Mouse (Mus musculus): ENCODE results near the gene Kcnk6. TPM values are rescaled to one million over a fixed set of nuclear protein-coding genes. Genes with fewer than 3 reads are reported as not detected.
A peak's percentile ranks its signal among the peaks of the same experiment; 100 is the strongest.

Kcnk6 gene
- total and polyA plus RNA-seq, 3 experiments = 1.4 to 5.2 TPM; not detected in 1

- TF ChIP-seq MYB (IDR thresholded peaks at IDR 0.05; ENCODE audit: low read depth, low read length) (no peak), SMC3 (IDR thresholded peaks at IDR 0.05; ENCODE audit: low read depth, low read length) (no peak), USF2 (IDR thresholded peaks at IDR 0.05; ENCODE audit: borderline replicate concordance in 1 of 2, insufficient read depth in 1 of 2, low read depth in 1 of 2, low read length in 2 of 2) (no peak), POLR2A (IDR thresholded peaks at IDR 0.05; ENCODE audit: control insufficient read depth in 1 of 2, insufficient read depth in 1 of 2, low read depth in 1 of 2, low read length in 2 of 2, poor library complexity in 1 of 2) (no peak), ZC3H11A (IDR thresholded peaks at IDR 0.05; ENCODE audit: low read depth, low read length) (no peak), KAT2A (conservative IDR thresholded peaks at IDR 0.05; ENCODE audit: low read depth, low read length) (no peak)
- Histone ChIP-seq H3K4me3 (ENCODE audit: control insufficient read depth in 1 of 2, insufficient read depth in 1 of 2, low read depth in 2 of 2, low read length in 2 of 2) (no peak overlapping the region), H3K9me3 (replicated peaks; ENCODE audit: insufficient read depth, low read length) (no peaks in the 10 kb centered on the region), H3K79me2 (ENCODE audit: control insufficient read depth, insufficient read depth, low read length, poor library complexity) (no peaks in the 10 kb centered on the region), H3K4me1 (ENCODE audit: control insufficient read depth in 1 of 2, insufficient read depth in 2 of 2, low read length in 2 of 2) (no peaks in the 10 kb centered on the region), H3K9ac (ENCODE audit: control insufficient read depth, low read depth, low read length, poor library complexity, severe bottlenecking) (no peak overlapping the region), H3K36me3 (ENCODE audit: control insufficient read depth in 1 of 2, insufficient read depth in 2 of 2, low read length in 2 of 2) (no peaks in the 10 kb centered on the region), H3K27me3 (ENCODE audit: control insufficient read depth in 1 of 2, insufficient read depth in 2 of 2, low read length in 2 of 2) (no peaks in the 10 kb centered on the region), H3K27ac (ENCODE audit: control insufficient read depth, low read depth, low read length) (no peak overlapping the region)
- no peak for DNase-seq (ENCODE audit: low read depth, low spot score)
Measured at GRCm38 (mm10) chr7:29247706-29248105, 15.4 kb upstream of the Kcnk6 start.

- no peaks in the 10 kb centered on the region for H3K36me3 ChIP-seq (ENCODE audit: control insufficient read depth in 1 of 2, insufficient read depth in 2 of 2, low read length in 2 of 2)
- no peak overlapping the region for H3K27ac ChIP-seq (ENCODE audit: control insufficient read depth, low read depth, low read length)
- peak; percentile 76 for DNase-seq (ENCODE audit: low read depth, low spot score)
- no peaks in the 10 kb centered on the region for H3K79me2 ChIP-seq (ENCODE audit: control insufficient read depth, insufficient read depth, low read length, poor library complexity)
- TF ChIP-seq TAL1 (IDR thresholded peaks at IDR 0.05; ENCODE audit: low read length) = no peak
- no peak for TF ChIP-seq MYC (IDR thresholded peaks at IDR 0.05; ENCODE audit: low read depth, low read length)
- peak; percentile 46 for TF ChIP-seq RAD21 (IDR thresholded peaks at IDR 0.05; ENCODE audit: low read depth, low read length)
- TF ChIP-seq MAX (IDR thresholded peaks at IDR 0.05; ENCODE audit: low read length) = no peak
- TF ChIP-seq SIN3A (IDR thresholded peaks at IDR 0.05; ENCODE audit: low read length) = no peak
- no peak for TF ChIP-seq POLR2AphosphoS2 (IDR thresholded peaks at IDR 0.05; ENCODE audit: low read length)
- TF ChIP-seq UBTF (IDR thresholded peaks at IDR 0.05; ENCODE audit: borderline replicate concordance, insufficient read depth, low read depth, low read length) = no peak
- TF ChIP-seq POLR2AphosphoS5 (IDR thresholded peaks at IDR 0.05; ENCODE audit: borderline replicate concordance, low read depth, low read length) = no peak
- TF ChIP-seq CTCF (IDR thresholded peaks at IDR 0.05 in 2 of 3, conservative IDR thresholded peaks at IDR 0.05 in 1 of 3; ENCODE audit: control insufficient read depth in 1 of 3, insufficient read depth in 1 of 3, low read depth in 2 of 3, low read length in 3 of 3, poor library complexity in 1 of 3, severe bottlenecking in 1 of 3) = peak; percentile 81 to 99 (median 89)
- peak; percentile 60; the same call in 1 of the 2 replicates for TF ChIP-seq MAZ (IDR thresholded peaks at IDR 0.05; ENCODE audit: low read depth, low read length)
- TF ChIP-seq MXI1 (IDR thresholded peaks at IDR 0.05; ENCODE audit: low read depth, low read length) = no peak
- TF ChIP-seq SMC3 (IDR thresholded peaks at IDR 0.05; ENCODE audit: low read depth, low read length) = peak; percentile 87
- TF ChIP-seq TCF12 (IDR thresholded peaks at IDR 0.05; ENCODE audit: low read depth, low read length) = 0 out of 2 replicates have a peak, but pooled peaks have one; percentile 10
- TF ChIP-seq USF1 (IDR thresholded peaks at IDR 0.05; ENCODE audit: low read depth, low read length) = no peak
- peak; percentile 64 for TF ChIP-seq ZC3H11A (IDR thresholded peaks at IDR 0.05; ENCODE audit: low read depth, low read length)
- TF ChIP-seq USF2 (IDR thresholded peaks at IDR 0.05; ENCODE audit: borderline replicate concordance in 1 of 2, insufficient read depth in 1 of 2, low read depth in 1 of 2, low read length in 2 of 2) = no peak
- TF ChIP-seq EP300 (IDR thresholded peaks at IDR 0.05; ENCODE audit: low read depth in 1 of 2, low read length in 2 of 2) = no peak
- no peak for TF ChIP-seq ETS1 (IDR thresholded peaks at IDR 0.05; ENCODE audit: low read depth, low read length)
- TF ChIP-seq POLR2A (IDR thresholded peaks at IDR 0.05; ENCODE audit: control insufficient read depth in 1 of 2, insufficient read depth in 1 of 2, low read depth in 1 of 2, low read length in 2 of 2, poor library complexity in 1 of 2) = no peak
- TF ChIP-seq HCFC1 (IDR thresholded peaks at IDR 0.05; ENCODE audit: low read depth, low read length) = 0 out of 2 replicates have a peak, but pooled peaks have one; percentile 15
- H3K27me3 ChIP-seq (ENCODE audit: control insufficient read depth in 1 of 2, insufficient read depth in 2 of 2, low read length in 2 of 2) = no peaks in the 10 kb centered on the region
- no peak overlapping the region for H3K4me3 ChIP-seq (ENCODE audit: control insufficient read depth in 1 of 2, insufficient read depth in 1 of 2, low read depth in 2 of 2, low read length in 2 of 2)
- H3K4me1 ChIP-seq (ENCODE audit: control insufficient read depth in 1 of 2, insufficient read depth in 2 of 2, low read length in 2 of 2) = no peaks in the 10 kb centered on the region
- H3K9me3 ChIP-seq (replicated peaks; ENCODE audit: insufficient read depth, low read length) = no peaks in the 10 kb centered on the region
- no peak overlapping the region for H3K9ac ChIP-seq (ENCODE audit: control insufficient read depth, low read depth, low read length, poor library complexity, severe bottlenecking)
Measured at GRCm38 (mm10) chr7:29247314-29247700, 15.0 kb upstream of the Kcnk6 start.
